Mouse (Mus musculus) erythroblast, embryonic 14.5 days (primary cell): ENCODE data around the gene Gnao1. TPM values are rescaled to one million over a fixed set of nuclear protein-coding genes. Genes with fewer than 3 reads are reported as not detected.

Experiments used
- H3K27me3 ChIP-seq: 2 replicates; pipeline ENCODE4 v1.6.1; 2012; ENCODE audit warnings: inconsistent platforms; ENCODE audit not compliant: control insufficient read depth
- H3K36me3 ChIP-seq: 2 replicates; pipeline ENCODE4 v1.6.1; 2012; ENCODE audit warnings: mild to moderate bottlenecking, inconsistent platforms; ENCODE audit not compliant: control insufficient read depth
- H3K4me1 ChIP-seq: 2 replicates; pipeline ENCODE4 v1.6.1; 2012; ENCODE audit warnings: inconsistent platforms; ENCODE audit not compliant: control insufficient read depth
- H3K4me3 ChIP-seq: replicated peaks from 2 replicates; pipeline ENCODE3; 2012; ENCODE audit warnings: moderate library complexity, mild to moderate bottlenecking, inconsistent platforms
- H3K9me3 ChIP-seq: 2 replicates; pipeline ENCODE4 v1.6.1; 2012; ENCODE audit warnings: low read length, inconsistent platforms, mixed read lengths; ENCODE audit not compliant: control insufficient read depth
- GATA1 ChIP-seq: IDR thresholded peaks from 2 replicates; pipeline ENCODE4 v1.6.1; 2012; ENCODE audit warnings: low read length, inconsistent platforms, mixed read lengths
- TAL1 ChIP-seq: IDR thresholded peaks from 3 replicates; pipeline ENCODE4 v1.6.1; 2012; ENCODE audit warnings: low read length, inconsistent platforms, mixed read lengths
- polyA plus RNA-seq: library from polyadenylated mRNA; stranded (reverse); fragments of >175 nt; gene quantifications from 2 replicates; pipeline ENCODE4 v1.2.3, GENCODE M21; 2012

Gnao1 gene
- polyA plus RNA-seq, 1 experiment = 0.10 TPM

- H3K9me3 ChIP-seq = no peaks in the 10 kb centered on the region
- H3K4me1 ChIP-seq = no peaks in the 10 kb centered on the region
- no peaks in the 10 kb centered on the region for H3K36me3 ChIP-seq
- H3K27me3 ChIP-seq = no peaks in the 10 kb centered on the region
- H3K4me3 ChIP-seq = no peak overlapping the region
- TF ChIP-seq GATA1 = no peak
- TF ChIP-seq TAL1 = no peak
Observed at GRCm38 (mm10) chr8:93840956-93841752, 31.4 kb downstream of the Gnao1 start.

GRCm38 (mm10) chr8:93842574-93842973 lies 32.8 kb downstream of the Gnao1 start:
- TF ChIP-seq TAL1 (no peak), GATA1 (no peak)
- Histone ChIP-seq H3K27me3 (no peaks in the 10 kb centered on the region), H3K36me3 (no peaks in the 10 kb centered on the region), H3K4me3 (no peak overlapping the region), H3K4me1 (no peaks in the 10 kb centered on the region), H3K9me3 (no peaks in the 10 kb centered on the region)

GRCm38 (mm10) chr8:93843858-93844502 lies 34.2 kb downstream of the Gnao1 start:
- Histone ChIP-seq H3K4me1 (no peaks in the 10 kb centered on the region), H3K36me3 (no peaks in the 10 kb centered on the region)
- TF ChIP-seq TAL1 (no peak), GATA1 (no peak)

GRCm38 (mm10) chr8:93845186-93845585 lies 35.4 kb downstream of the Gnao1 start:
- no peaks in the 10 kb centered on the region for H3K27me3 ChIP-seq
- H3K4me1 ChIP-seq = no peaks in the 10 kb centered on the region
- H3K36me3 ChIP-seq = no peaks in the 10 kb centered on the region
- no peak overlapping the region for H3K4me3 ChIP-seq
- H3K9me3 ChIP-seq = no peaks in the 10 kb centered on the region
- TF ChIP-seq TAL1 (no peak), GATA1 (no peak)

More at GRCm38 (mm10) chr8:93843858-93844502, 34.2 kb downstream of the Gnao1 start:
- Histone ChIP-seq H3K27me3 (no peaks in the 10 kb centered on the region), H3K4me3 (no peak overlapping the region), H3K9me3 (no peaks in the 10 kb centered on the region)

- Histone ChIP-seq H3K36me3 (no peaks in the 10 kb centered on the region), H3K4me1 (no peaks in the 10 kb centered on the region), H3K9me3 (no peaks in the 10 kb centered on the region), H3K27me3 (no peaks in the 10 kb centered on the region), H3K4me3 (no peak overlapping the region)
- TF ChIP-seq GATA1 (no peak), TAL1 (no peak)
Observed at GRCm38 (mm10) chr8:93852087-93852645, 42.4 kb downstream of the Gnao1 start.

- H3K36me3 ChIP-seq = no peaks in the 10 kb centered on the region
- no peaks in the 10 kb centered on the region for H3K27me3 ChIP-seq
- H3K9me3 ChIP-seq = no peaks in the 10 kb centered on the region
- no peak overlapping the region for H3K4me3 ChIP-seq
- no peaks in the 10 kb centered on the region for H3K4me1 ChIP-seq
- TF ChIP-seq GATA1 (no peak), TAL1 (no peak)
Observed at GRCm38 (mm10) chr8:93852851-93853461, 43.2 kb downstream of the Gnao1 start.

GRCm38 (mm10) chr8:93854676-93855075 lies 44.9 kb downstream of the Gnao1 start:
- Histone ChIP-seq H3K27me3 (no peaks in the 10 kb centered on the region), H3K9me3 (no peaks in the 10 kb centered on the region), H3K36me3 (no peaks in the 10 kb centered on the region), H3K4me1 (no peaks in the 10 kb centered on the region), H3K4me3 (no peak overlapping the region)
- no peak for TF ChIP-seq TAL1
- TF ChIP-seq GATA1 = no peak

- Histone ChIP-seq H3K4me1 (no peaks in the 10 kb centered on the region), H3K9me3 (no peaks in the 10 kb centered on the region), H3K27me3 (no peaks in the 10 kb centered on the region), H3K36me3 (no peaks in the 10 kb centered on the region), H3K4me3 (no peak overlapping the region)
- TF ChIP-seq TAL1 (no peak), GATA1 (no peak)
Observed at GRCm38 (mm10) chr8:93855272-93855671, 45.5 kb downstream of the Gnao1 start.

GRCm38 (mm10) chr8:93857144-93857543 lies 47.4 kb downstream of the Gnao1 start:
- H3K4me1 ChIP-seq = no peaks in the 10 kb centered on the region
- no peaks in the 10 kb centered on the region for H3K36me3 ChIP-seq
- no peak for TF ChIP-seq TAL1
- TF ChIP-seq GATA1 = no peak
- no peaks in the 10 kb centered on the region for H3K9me3 ChIP-seq
- no peaks in the 10 kb centered on the region for H3K27me3 ChIP-seq
- H3K4me3 ChIP-seq = no peak overlapping the region
